Mouse (Mus musculus) thymus, adult 2 months (tissue): ENCODE data around the gene Gpr82.

Experiments
- CTCF ChIP-seq: fragments of 200-500 bp; IDR thresholded peaks from 2 replicates; pipeline ENCODE4 v1.5.1; 2012; ENCODE audit warnings: mild to moderate bottlenecking, control low read depth, low read length, moderate library complexity, borderline replicate concordance; ENCODE audit not compliant: control insufficient read depth, poor library complexity, insufficient read depth; ENCODE audit errors: extremely low read depth
- POLR2A ChIP-seq: fragments of 200-500 bp; IDR thresholded peaks from 2 replicates; pipeline ENCODE4 v1.6.1; 2012; ENCODE audit warnings: mild to moderate bottlenecking, low read length, control low read depth, moderate library complexity; ENCODE audit not compliant: control insufficient read depth, poor library complexity, insufficient read depth; ENCODE audit errors: extremely low read depth

GRCm38 (mm10) chrX:13631599-13632283 is 29.4 kb upstream of the Gpr82 start, which contains the start of gene Gpr34:
- no peak for TF ChIP-seq POLR2A
- no peak for TF ChIP-seq CTCF
